Mouse (Mus musculus) lung, postnatal 0 days (tissue): ENCODE results near the gene Snx21.

Experiments
- CTCF ChIP-seq: IDR thresholded peaks from 2 replicates; pipeline ENCODE4 v1.5.1; 2016; ENCODE audit warnings: antibody characterized with exemption, mild to moderate bottlenecking
- EP300 ChIP-seq: IDR thresholded peaks from 2 replicates; pipeline ENCODE4 v1.6.1; 2016; ENCODE audit warnings: antibody characterized with exemption, mild to moderate bottlenecking, control low read depth

GRCm38 (mm10) chr2:164760059-164760833 is 25.4 kb upstream of the Snx21 start:
- TF ChIP-seq EP300 (no peak), CTCF (no peak)
